Mouse (Mus musculus) E14TG2a.4 (cell line): ENCODE results near the gene Slc12a7.

Experiments
- H3K27me3 ChIP-seq: 2 replicates; pipeline ENCODE4 v1.6.1; 2014; ENCODE audit warnings: low read length, control low read depth; ENCODE audit not compliant: insufficient read depth
- H3K36me3 ChIP-seq: 2 replicates; pipeline ENCODE4 v1.6.1; 2014; ENCODE audit warnings: low read length, control low read depth; ENCODE audit not compliant: insufficient read depth
- H3K4me1 ChIP-seq: replicated peaks from 2 replicates; pipeline ENCODE4 v1.6.1; 2014; ENCODE audit warnings: low read depth, low read length, control low read depth
- H3K4me3 ChIP-seq: replicated peaks from 2 replicates; pipeline ENCODE4 v1.5.1; 2014; ENCODE audit warnings: mild to moderate bottlenecking, low read length
- H3K9me3 ChIP-seq: 2 replicates; pipeline ENCODE4 v1.6.1; 2014; ENCODE audit warnings: low read length, control low read depth
- CTCF ChIP-seq: conservative IDR thresholded peaks from 2 replicates; pipeline ENCODE4 v1.5.1; 2014; ENCODE audit warnings: low read length
- NANOG ChIP-seq: IDR thresholded peaks from 2 replicates; pipeline ENCODE4 v1.6.1; 2014; ENCODE audit warnings: borderline replicate concordance, low read length, mixed read lengths
- POU5F1 ChIP-seq: IDR thresholded peaks from 2 replicates; pipeline ENCODE4 v1.6.1; 2014; ENCODE audit warnings: low read length, borderline replicate concordance

The Slc12a7 gene

DNA sequence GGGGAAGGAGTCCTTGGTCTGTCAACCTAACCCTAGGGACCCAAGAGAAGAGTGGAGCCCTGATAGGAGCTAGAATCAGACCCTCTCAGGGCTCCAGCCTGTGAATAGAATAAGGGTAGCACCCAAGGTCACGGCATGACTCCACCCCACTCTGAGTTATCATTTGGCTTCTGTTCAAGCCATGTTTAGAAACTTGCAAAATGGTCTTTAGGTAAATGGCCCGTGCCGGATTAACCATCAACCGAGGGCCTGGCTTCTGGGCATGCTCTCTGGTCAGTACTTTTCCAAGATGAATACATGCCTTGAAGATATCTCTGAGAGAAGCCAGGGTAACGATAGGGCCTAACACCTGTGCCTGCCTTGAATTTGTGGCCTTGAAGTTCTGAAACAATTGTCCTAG lies 21.7 kb upstream of the Slc12a7 start:
- peaks cover 14% of the 10 kb centered on the region for H3K9me3 ChIP-seq
- H3K27me3 ChIP-seq, result no peaks in the 10 kb centered on the region
- TF ChIP-seq NANOG (no peak), CTCF (no peak), POU5F1 (no peak)
- H3K4me3 ChIP-seq, result no peak overlapping the region
- no peaks in the 10 kb centered on the region for H3K4me1 ChIP-seq
- H3K36me3 ChIP-seq, result no peaks in the 10 kb centered on the region

DNA sequence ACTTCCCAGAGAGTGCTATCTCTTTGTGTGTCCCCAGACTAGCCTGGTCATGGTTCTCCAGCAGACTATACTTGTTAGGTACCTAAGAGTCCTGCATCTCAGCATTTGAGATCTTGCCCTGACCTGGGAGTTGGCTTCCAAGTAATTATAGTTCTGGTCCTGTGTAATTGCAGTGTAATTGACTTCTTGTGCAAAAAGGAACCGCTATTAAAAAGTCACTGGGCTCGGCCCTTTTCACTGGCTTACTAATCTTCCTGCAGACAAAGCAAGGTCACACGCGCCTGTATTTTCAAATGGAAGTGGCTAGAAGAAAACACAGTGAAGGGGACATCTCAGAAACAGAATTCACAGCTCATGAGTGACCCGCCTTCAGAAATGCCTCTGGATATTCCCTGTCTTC lies 21.1 kb upstream of the Slc12a7 start:
- Histone ChIP-seq H3K9me3 (peaks cover 14% of the 10 kb centered on the region), H3K27me3 (no peaks in the 10 kb centered on the region), H3K4me1 (no peaks in the 10 kb centered on the region), H3K4me3 (no peak overlapping the region), H3K36me3 (no peaks in the 10 kb centered on the region)
- no peak for TF ChIP-seq POU5F1
- TF ChIP-seq NANOG, result no peak
- no peak for TF ChIP-seq CTCF

DNA sequence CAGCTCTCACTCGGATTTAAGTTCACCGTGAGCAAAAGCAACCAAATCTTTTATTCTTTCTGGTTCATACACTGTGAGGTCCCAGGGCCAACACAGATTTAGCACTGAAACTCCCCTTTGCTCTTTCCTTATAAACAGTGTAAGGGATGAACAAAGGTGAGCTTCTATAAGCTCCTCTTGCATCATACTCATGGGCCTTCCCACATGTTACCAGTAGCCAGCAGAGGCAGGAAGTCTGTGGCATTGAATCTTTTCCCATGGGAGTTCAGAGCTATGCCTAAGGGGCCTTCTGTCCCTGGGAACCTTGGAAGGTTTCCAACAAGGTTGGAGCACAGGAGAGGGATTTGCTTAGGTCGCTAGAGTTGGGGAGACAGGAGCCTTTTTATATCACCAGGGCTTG lies 20.7 kb upstream of the Slc12a7 start:
- H3K9me3 ChIP-seq, result peaks cover 14% of the 10 kb centered on the region
- no peaks in the 10 kb centered on the region for H3K4me1 ChIP-seq
- H3K4me3 ChIP-seq, result no peak overlapping the region
- no peaks in the 10 kb centered on the region for H3K36me3 ChIP-seq
- no peaks in the 10 kb centered on the region for H3K27me3 ChIP-seq
- TF ChIP-seq POU5F1 (no peak), CTCF (no peak), NANOG (no peak)

DNA sequence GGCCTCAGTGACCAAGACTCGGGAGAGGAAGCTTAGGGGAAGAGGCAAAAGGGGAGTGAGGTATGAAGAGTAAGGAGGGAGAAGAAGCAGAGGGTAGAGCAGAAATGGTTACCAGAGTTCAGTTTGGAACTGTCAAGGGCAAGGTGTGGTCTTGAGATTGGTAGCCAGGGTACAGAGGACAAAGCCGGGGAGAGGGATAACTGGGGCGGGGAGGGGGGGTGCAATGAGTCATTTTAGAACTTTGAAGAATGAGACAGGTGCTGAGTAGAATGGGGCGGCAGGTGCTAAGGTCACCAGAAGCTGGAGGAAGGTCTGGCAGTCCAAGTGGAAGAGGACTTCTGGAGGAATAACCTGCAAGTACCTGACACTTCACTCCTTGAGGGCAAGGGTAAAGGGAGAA lies 19.7 kb upstream of the Slc12a7 start:
- no peaks in the 10 kb centered on the region for H3K4me1 ChIP-seq
- no peak overlapping the region for H3K4me3 ChIP-seq
- H3K27me3 ChIP-seq, result no peaks in the 10 kb centered on the region
- TF ChIP-seq NANOG, result no peak
- no peaks in the 10 kb centered on the region for H3K36me3 ChIP-seq
- H3K9me3 ChIP-seq, result peaks cover 14% of the 10 kb centered on the region

DNA sequence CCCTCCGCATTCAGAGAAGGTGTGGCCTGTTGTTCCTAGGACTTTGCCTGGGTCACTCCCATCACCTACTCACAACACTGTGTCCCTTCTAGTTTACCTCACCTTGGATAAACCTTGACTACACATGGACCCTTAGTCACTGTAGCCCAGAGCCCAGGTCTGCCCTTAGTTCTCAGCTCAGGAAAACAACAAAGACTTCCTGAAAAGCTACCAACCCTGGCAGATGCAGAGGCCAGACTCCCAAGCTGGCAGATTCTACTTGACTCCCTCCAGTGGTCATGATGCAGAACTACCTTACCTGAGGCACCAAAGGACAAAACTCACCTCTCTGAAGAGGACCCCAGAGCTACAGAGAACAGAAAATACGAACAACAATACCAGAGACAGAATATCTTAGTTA lies 18.9 kb upstream of the Slc12a7 start:
- no peaks in the 10 kb centered on the region for H3K36me3 ChIP-seq
- H3K4me3 ChIP-seq, result no peak overlapping the region
- peak; percentile 44 for TF ChIP-seq CTCF
- no peak for TF ChIP-seq NANOG
- no peak for TF ChIP-seq POU5F1
- H3K27me3 ChIP-seq, result no peaks in the 10 kb centered on the region
- no peaks in the 10 kb centered on the region for H3K4me1 ChIP-seq
- peaks cover 14% of the 10 kb centered on the region for H3K9me3 ChIP-seq

DNA sequence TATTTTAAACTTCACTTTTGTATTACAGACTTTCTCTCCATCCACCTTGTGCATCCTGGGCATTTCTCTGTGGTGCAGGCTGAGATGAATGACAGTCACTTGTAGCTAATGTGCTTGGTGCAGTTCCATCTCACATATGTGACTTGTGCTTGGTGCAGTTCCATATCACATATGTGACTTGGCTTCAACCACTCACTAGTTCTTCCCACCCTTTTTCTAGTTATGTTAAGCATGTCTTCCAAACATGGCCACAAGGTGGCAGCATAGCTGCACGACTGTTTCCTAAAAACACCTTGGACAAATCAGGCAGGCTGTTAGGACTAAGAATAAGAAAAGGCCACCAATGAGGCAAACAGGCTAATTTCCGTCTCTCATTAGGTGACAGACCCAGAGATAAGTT lies 14.7 kb upstream of the Slc12a7 start:
- TF ChIP-seq CTCF, result peak; percentile 72
- no peak for TF ChIP-seq NANOG
- Histone ChIP-seq H3K4me3 (no peak overlapping the region), H3K27me3 (0 out of 2 replicates have a peak, but pooled peaks cover 2% of the 10 kb centered on the region), H3K36me3 (no peaks in the 10 kb centered on the region), H3K9me3 (peaks cover 8% of the 10 kb centered on the region), H3K4me1 (peaks cover 10% of the 10 kb centered on the region)

DNA sequence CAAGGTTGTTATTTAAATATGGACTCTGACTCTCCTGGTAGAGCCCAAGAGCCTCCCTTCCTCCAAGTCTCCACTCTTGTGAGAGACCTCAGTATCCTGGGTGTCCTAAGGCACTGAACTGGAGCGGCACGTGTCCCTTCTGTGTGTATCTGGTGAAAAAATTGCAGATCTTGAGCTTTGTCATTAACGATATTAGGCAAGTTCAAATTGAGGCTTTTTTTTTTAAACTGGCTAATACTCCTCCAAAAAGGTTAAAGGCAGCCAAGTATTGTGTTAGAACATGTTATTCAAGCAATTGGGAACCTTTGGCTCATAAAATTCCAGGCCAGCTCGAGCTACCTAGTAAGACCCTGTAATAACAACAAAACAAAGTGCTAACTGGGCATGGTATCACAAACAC lies 12.7 kb upstream of the Slc12a7 start:
- Histone ChIP-seq H3K4me1 (peaks cover 17% of the 10 kb centered on the region), H3K9me3 (no peaks in the 10 kb centered on the region), H3K27me3 (0 out of 2 replicates have a peak, but pooled peaks cover 2% of the 10 kb centered on the region), H3K4me3 (no peak overlapping the region), H3K36me3 (no peaks in the 10 kb centered on the region)
- TF ChIP-seq POU5F1 (no peak), NANOG (no peak), CTCF (no peak)

DNA sequence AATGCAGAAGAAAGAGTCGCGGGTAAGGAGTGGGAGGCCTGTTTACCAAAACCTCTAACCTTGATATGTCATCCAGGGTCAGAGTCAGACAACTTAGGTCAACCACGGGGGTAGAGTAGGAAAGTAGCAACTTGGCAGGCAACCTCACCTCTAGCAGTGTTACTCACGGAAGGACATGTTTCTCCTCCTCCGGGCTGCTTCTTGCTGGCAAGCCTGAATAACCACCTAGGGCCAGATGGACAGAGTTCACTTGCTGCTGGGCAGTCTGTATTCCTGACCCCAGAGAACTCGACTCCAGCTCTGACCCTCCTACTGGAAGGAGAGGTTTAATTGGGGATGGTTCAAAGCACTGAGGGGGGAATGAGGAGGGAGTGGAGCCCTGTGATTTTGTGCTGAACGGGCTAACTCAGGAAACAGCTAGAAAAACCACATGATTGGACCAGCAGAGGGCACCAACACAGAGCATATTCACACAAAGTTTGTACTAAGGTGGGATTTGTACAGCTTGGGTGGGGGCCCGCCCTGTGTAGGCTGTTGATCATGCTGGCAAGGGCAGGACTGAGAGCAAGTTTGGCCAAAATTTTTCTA lies 9.7 kb upstream of the Slc12a7 start:
- Histone ChIP-seq H3K27me3 (0 out of 2 replicates have a peak, but pooled peaks cover 2% of the 10 kb centered on the region), H3K4me1 (peaks cover 33% of the 10 kb centered on the region), H3K9me3 (no peaks in the 10 kb centered on the region), H3K36me3 (no peaks in the 10 kb centered on the region), H3K4me3 (no peak overlapping the region)
- peak; percentile 47 for TF ChIP-seq CTCF
- TF ChIP-seq POU5F1, result no peak

DNA sequence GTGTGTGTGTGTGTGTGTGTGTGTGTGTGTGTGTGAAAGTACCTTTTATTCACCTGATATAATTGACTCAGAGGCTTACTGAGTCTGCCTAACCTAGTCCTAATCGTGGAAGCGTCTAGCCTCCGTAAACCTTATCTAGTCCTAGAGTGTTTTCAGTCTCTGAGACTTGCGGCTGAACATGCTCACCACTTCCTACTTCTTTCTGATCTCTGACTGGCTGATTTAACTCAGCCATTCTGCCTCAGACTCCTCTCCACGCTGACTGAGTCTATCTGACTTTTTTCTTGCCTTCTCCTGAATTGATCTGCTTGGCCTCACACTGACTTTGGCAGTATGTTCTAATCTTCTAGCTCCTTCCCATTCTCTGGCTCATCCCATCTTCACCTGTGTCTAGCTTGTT lies 7.6 kb upstream of the Slc12a7 start:
- Histone ChIP-seq H3K9me3 (no peaks in the 10 kb centered on the region), H3K27me3 (0 out of 2 replicates have a peak, but pooled peaks cover 7% of the 10 kb centered on the region), H3K4me1 (peaks cover 38% of the 10 kb centered on the region), H3K36me3 (no peaks in the 10 kb centered on the region), H3K4me3 (no peak overlapping the region)
- TF ChIP-seq POU5F1 (no peak), CTCF (no peak), NANOG (no peak)
